Mouse (Mus musculus) bone marrow macrophage, adult 2 months (primary cell): ENCODE data around the gene Col19a1. TPM values are rescaled to one million over a fixed set of nuclear protein-coding genes. Genes with fewer than 3 reads are reported as not detected.

Experiments
- H3K27ac ChIP-seq: 2 replicates; pipeline ENCODE4 v1.5.1; 2012; ENCODE audit warnings: low read depth, low read length; ENCODE audit not compliant: insufficient read depth
- H3K4me1 ChIP-seq: 2 replicates; pipeline ENCODE4 v1.6.1; 2012; ENCODE audit warnings: low read length; ENCODE audit not compliant: control insufficient read depth, insufficient read depth
- H3K4me3 ChIP-seq: 2 replicates; pipeline ENCODE4 v1.5.1; 2012; ENCODE audit warnings: mild to moderate bottlenecking, low read length, moderate library complexity; ENCODE audit not compliant: insufficient read depth
- CTCF ChIP-seq: IDR thresholded peaks from 2 replicates; pipeline ENCODE4 v1.5.1; 2012; ENCODE audit warnings: low read depth, mild to moderate bottlenecking, low read length, moderate library complexity
- POLR2A ChIP-seq: IDR thresholded peaks from 2 replicates; pipeline ENCODE4 v1.6.1; 2012; ENCODE audit warnings: mild to moderate bottlenecking, low read depth, low read length, borderline replicate concordance
- polyA plus RNA-seq: library from polyadenylated mRNA; stranded (reverse); fragments of >200 nt; gene quantifications from 2 replicates; pipeline ENCODE4 v1.2.4, GENCODE M21; 2012; ENCODE audit not compliant: missing spikeins, insufficient read depth, insufficient read length

Col19a1 gene
- polyA plus RNA-seq, 1 experiment = 0.83 TPM

DNA sequence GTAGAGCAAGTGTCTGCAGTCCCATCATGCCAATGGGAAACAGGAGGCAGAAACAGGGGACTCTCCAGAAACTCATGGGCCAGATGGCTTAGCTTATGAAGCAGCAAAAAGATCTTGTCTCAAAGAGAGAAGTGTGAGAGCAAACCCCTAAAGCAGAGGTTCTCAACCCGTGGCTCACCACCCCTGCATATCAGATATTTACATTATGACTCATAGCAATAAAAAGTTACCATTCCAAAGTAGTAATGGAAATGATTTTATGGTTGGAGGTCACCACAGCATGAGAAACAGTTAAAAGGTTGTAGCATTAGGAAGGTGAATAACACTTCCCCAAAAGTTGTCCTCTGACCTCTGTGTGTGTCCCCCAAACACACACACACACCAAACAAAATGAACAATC is 350.9 kb downstream of the Col19a1 start:
- H3K4me3 ChIP-seq = no peak overlapping the region
- no peak overlapping the region for H3K27ac ChIP-seq
- no peaks in the 10 kb centered on the region for H3K4me1 ChIP-seq
- TF ChIP-seq CTCF (no peak), POLR2A (no peak)

DNA sequence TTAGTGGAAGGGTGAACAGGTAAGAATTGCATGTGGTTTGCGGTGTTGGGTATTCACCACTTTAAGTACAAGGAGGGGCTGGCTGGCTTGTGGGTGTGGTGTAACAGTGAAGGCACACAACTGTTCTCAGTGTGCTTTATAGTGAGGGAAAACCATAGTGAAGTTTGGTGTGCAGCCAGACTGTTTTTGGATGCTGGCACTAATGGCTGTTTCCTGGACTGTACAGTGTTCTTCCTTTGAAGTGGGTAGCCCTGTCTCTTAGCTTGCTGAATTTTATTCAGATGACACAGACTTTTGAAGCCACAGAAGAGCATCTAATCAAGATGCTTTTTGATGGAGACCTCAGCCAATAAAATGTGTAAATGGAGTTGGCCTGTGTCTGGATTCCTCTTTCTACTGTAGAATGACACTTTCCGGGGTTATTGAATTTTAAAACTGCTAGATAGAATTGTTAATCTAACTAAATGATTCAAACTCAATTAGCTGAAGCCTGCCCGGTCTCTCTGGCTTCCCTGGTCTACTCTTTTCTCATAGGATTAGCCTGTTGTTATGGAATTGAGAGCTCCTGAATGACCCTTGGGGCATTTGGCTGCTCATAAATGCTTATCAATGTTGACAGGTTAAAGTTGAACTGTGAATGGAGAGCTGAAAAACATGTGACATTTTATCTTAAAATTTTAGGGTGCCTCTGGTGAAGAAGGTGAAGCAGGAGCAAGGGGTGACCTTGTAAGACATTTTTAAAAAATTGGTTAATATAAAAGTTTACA is 355.6 kb downstream of the Col19a1 start:
- H3K27ac ChIP-seq = no peak overlapping the region
- TF ChIP-seq POLR2A = no peak
- TF ChIP-seq CTCF = no peak
- no peak overlapping the region for H3K4me3 ChIP-seq
- H3K4me1 ChIP-seq = no peaks in the 10 kb centered on the region

DNA sequence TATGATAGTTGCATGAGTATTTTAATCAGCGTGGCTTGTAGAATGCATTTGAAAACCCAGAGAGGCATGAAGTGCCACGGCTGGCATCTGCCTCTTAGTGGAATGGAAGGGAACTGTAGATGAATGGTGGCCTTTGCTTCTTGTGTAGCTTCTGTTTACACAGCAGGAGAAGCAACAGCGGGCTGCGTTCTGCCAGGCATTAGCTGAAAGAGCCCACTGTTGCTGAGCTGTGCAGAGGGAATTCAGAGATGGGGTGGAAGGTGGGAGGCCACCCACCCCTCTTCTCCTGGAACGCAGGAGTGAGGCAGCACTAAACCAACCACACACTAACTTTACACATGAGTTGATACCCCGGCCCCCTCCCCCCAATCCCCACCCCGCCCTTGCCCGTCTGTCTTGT is 356.8 kb downstream of the Col19a1 start:
- no peak for TF ChIP-seq CTCF
- no peak for TF ChIP-seq POLR2A
- no peak overlapping the region for H3K27ac ChIP-seq
- H3K4me1 ChIP-seq = no peaks in the 10 kb centered on the region
- no peak overlapping the region for H3K4me3 ChIP-seq

DNA sequence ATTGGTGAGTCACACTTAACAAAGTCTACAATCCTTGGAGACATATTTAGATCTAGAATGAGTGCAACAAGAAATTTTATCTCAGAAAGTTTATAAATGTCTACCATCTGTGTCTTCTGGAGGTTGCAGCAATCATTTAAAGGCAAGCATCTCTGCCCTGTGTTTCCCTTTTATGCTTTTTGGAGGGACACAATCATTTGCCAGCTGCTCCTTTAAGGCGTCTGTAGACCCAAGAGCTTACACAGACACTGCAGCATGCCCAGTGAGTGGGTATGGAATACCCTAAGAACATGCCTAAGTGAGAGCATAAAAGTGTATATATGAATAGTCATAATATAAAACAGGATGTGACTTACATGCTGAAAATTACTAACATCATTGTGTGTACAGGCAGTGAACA is 357.7 kb downstream of the Col19a1 start:
- Histone ChIP-seq H3K4me3 (no peak overlapping the region), H3K4me1 (no peaks in the 10 kb centered on the region), H3K27ac (no peak overlapping the region)
- TF ChIP-seq CTCF (no peak), POLR2A (no peak)

DNA sequence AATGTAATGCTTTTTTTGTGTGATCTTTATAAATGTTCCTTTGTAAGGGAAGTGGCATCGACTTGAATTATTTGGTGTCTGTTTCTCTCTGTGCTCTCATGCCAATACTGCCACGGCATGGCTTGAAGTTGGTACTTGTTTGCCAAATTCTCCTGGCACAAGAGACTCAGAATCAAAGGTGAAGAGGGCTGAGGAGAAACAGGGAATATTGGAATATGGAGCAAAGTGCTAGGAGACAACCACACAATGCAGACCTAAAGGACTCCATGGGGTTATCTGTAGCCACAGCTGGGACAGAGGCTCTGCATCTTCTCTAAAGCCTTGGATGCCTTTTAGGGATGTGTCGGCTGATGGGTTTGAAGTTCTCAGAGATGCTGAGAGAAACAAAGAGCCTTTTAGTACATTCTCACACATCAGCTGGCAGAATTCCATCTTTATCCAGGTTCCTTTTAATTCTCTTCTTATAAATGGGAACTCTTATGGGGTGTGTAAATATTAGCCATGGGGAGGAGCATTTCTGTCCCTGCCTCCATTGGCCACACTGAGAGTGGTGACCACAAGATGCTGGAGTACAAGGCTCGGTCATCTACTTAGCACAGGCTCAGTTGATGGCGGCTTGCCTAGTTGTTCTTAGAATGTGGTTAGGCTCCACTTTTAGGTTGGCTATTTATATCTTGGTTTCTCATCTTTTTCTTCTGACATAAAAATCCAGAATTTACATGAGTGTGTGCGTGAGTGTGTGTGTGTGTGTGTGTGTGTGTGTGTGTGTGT is 360.1 kb downstream of the Col19a1 start:
- Histone ChIP-seq H3K27ac (no peak overlapping the region), H3K4me3 (no peak overlapping the region), H3K4me1 (no peaks in the 10 kb centered on the region)
- TF ChIP-seq POLR2A (no peak), CTCF (no peak)

DNA sequence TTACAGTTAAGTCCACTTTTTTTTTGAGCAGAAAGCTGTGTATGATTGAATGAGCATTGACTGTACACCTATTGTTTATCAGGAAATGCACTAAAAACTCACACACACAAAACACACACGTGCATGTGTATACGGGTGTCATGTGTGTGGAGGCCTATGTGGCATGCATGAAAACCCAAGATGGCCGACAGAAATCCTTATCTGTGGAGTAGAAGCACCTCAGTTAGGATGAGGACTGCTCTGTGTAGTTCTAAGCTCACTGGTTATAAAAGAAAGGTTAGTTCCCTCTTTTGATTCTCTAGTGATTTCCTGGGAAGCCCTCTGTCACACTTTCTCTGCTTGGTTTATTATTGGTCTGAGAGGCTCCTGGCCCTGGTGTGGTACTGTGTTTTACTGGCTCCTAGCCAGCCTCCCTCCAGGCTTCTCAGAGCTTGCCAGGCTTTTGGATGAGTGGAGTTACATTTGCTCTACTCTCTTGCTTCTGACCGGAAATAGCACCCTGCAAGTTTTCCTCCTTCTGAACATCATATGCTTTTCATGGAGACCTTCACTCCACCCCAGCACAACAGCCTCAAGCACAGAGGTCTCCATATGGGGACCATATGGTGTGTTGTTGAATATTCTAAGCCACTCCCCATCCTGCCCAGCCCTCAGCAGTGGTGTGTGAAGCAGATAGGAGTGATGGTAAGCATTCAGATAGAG is 361.3 kb downstream of the Col19a1 start:
- TF ChIP-seq CTCF (no peak), POLR2A (no peak)
- H3K4me3 ChIP-seq = no peak overlapping the region
- no peaks in the 10 kb centered on the region for H3K4me1 ChIP-seq
- H3K27ac ChIP-seq = no peak overlapping the region

DNA sequence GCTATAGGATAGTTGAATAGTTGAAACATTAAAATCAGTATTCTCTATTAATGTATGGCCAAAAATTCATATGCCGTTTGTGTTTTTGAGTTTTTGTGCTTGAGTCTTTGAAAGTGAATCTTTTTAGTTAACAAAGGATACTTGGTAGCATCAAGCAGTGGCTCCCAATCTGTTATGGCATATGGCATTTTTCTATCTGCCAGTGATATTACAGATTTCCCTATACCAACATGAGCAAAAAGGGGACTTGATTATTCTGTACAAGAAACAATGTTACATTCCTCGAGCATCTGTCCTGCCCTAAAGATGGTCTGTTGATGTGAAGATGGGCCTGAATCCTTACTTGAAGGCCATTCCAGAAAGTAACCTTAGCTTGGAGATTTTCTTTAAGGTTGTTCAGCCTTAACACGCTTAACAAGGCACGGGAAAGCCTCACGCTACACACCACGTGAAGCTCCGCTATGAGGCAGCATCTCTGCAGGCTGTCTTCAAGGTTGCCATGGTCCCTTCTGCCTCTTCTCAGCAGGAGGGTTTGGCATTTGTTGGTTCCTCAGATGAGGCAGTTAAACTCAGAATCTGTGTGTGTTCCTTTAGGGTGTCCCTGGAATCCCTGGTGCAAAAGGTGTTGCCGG is 364.2 kb downstream of the Col19a1 start:
- H3K4me3 ChIP-seq = no peak overlapping the region
- no peak for TF ChIP-seq POLR2A
- no peak for TF ChIP-seq CTCF
- H3K4me1 ChIP-seq = no peaks in the 10 kb centered on the region
- no peak overlapping the region for H3K27ac ChIP-seq

DNA sequence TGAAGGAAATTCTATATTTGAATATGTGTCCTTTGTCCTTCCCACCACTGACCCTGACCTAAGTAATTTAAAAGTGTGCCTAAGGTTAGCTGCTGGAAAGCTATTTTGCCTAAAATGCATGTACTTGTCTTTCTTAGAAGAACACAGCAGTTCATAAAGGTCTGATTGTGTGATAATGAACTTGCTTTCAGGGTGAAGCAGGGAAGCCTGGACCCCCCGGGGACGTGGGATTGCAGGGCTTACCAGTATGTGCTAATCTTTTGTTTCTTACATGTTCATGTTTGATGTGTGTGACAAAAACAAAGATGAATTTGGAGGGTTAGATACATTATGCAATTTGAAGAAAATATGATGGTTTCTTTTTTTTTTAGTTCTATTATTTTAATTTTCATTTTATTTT is 365.0 kb downstream of the Col19a1 start:
- H3K4me1 ChIP-seq = no peaks in the 10 kb centered on the region
- TF ChIP-seq CTCF (no peak), POLR2A (no peak)
- H3K4me3 ChIP-seq = no peak overlapping the region
- H3K27ac ChIP-seq = no peak overlapping the region

DNA sequence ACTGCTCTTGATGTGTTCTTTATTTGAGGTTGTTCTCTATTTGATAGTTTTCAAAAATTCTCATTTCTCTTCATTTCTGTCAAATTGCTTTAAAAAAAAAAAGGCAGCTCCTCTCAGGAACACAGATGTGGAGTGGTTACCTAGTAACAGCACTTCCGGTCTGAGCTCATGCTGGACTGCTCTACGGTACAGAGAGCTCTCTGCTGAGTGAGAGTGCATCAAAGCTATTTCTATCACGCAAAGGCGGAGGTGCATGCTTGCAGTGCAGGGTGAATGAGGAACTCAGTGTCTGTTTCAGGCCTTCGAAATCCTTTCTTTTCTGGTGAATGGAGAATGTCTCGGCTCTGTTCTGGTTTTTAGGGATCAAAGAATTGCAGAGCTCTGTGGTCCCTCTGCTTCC is 368.2 kb downstream of the Col19a1 start:
- Histone ChIP-seq H3K27ac (no peak overlapping the region), H3K4me3 (no peak overlapping the region), H3K4me1 (no peaks in the 10 kb centered on the region)
- no peak for TF ChIP-seq POLR2A
- TF ChIP-seq CTCF = no peak

Other genes starting within 250 kb of the Col19a1 start
- gene Lmbrd1, start 91.2 kb upstream of the Col19a1 start, polyA plus RNA-seq = 111 and 124 TPM in 2 replicates